Mouse (Mus musculus) intestine, postnatal 0 days (tissue): ENCODE results near the gene Prickle3. TPM values are rescaled to one million over a fixed set of nuclear protein-coding genes. Genes with fewer than 3 reads are reported as not detected.

ENCODE experiments used
- ATAC-seq: fragments of 200-750 bp; cut with Nextera tagmentation; 2 replicates; pipeline ENCODE4 v1.8.0; 2017; ENCODE audit warnings: mild to moderate bottlenecking, moderate TSS enrichment, moderate library complexity
- H3K27ac ChIP-seq: fragments of 300-500 bp; sonication (generic); 2 replicates; pipeline ENCODE4 v1.5.1; 2014; ENCODE audit warnings: mild to moderate bottlenecking, low read depth, low read length, moderate library complexity
- H3K27me3 ChIP-seq: fragments of 300-500 bp; sonication (generic); replicated peaks from 2 replicates; pipeline ENCODE4 v1.6.1; 2014; ENCODE audit warnings: low read length, mixed read lengths; ENCODE audit not compliant: control insufficient read depth, insufficient read depth
- H3K36me3 ChIP-seq: fragments of 300-500 bp; sonication (generic); 2 replicates; pipeline ENCODE4 v1.6.1; 2014; ENCODE audit warnings: mild to moderate bottlenecking, moderate library complexity; ENCODE audit not compliant: control insufficient read depth, insufficient read depth
- H3K4me1 ChIP-seq: fragments of 300-500 bp; sonication (generic); replicated peaks from 2 replicates; pipeline ENCODE4 v1.6.1; 2014; ENCODE audit warnings: antibody characterized with exemption, low read length, mixed read lengths; ENCODE audit not compliant: control insufficient read depth, insufficient read depth
- H3K4me2 ChIP-seq: fragments of 300-500 bp; sonication (generic); replicated peaks from 2 replicates; pipeline ENCODE4 v1.6.1; 2014; ENCODE audit warnings: low read depth, mild to moderate bottlenecking, moderate library complexity
- H3K4me3 ChIP-seq: fragments of 300-500 bp; sonication (generic); 2 replicates; pipeline ENCODE4 v1.5.1; 2014; ENCODE audit warnings: low read depth, low read length
- H3K9ac ChIP-seq: fragments of 300-500 bp; sonication (generic); 2 replicates; pipeline ENCODE4 v1.6.1; 2014; ENCODE audit warnings: mild to moderate bottlenecking, low read depth, low read length
- H3K9me3 ChIP-seq: fragments of 300-500 bp; sonication (generic); 2 replicates; pipeline ENCODE4 v1.6.1; 2016; ENCODE audit warnings: mixed run types; ENCODE audit not compliant: control insufficient read depth
- CTCF ChIP-seq: sonication (generic); IDR thresholded peaks from 2 replicates; pipeline ENCODE4 v1.5.1; 2016; ENCODE audit warnings: low read depth, mild to moderate bottlenecking, control low read depth, antibody characterized with exemption, moderate library complexity
- WGBS: fragments of 180-500 bp; shearing (Covaris S2); extraction: QIAGEN DNeasy Blood & Tissue Kit; methylation state at CpG from one replicate; pipeline ENCODE4 v1.1.7; 2014; 5-methylcytosine and 5-hydroxymethylcytosine counted together
- polyA plus RNA-seq: library from polyadenylated mRNA; unstranded; fragments of >200 nt; fragmentation: Nextera tagmentation; extraction: Ambion mirVana; gene quantifications from 2 replicates; pipeline ENCODE4 v1.2.1, GENCODE M21; 2015

The Prickle3 gene
- polyA plus RNA-seq, 1 experiment from 2014 or later: 3.4 TPM

DNA sequence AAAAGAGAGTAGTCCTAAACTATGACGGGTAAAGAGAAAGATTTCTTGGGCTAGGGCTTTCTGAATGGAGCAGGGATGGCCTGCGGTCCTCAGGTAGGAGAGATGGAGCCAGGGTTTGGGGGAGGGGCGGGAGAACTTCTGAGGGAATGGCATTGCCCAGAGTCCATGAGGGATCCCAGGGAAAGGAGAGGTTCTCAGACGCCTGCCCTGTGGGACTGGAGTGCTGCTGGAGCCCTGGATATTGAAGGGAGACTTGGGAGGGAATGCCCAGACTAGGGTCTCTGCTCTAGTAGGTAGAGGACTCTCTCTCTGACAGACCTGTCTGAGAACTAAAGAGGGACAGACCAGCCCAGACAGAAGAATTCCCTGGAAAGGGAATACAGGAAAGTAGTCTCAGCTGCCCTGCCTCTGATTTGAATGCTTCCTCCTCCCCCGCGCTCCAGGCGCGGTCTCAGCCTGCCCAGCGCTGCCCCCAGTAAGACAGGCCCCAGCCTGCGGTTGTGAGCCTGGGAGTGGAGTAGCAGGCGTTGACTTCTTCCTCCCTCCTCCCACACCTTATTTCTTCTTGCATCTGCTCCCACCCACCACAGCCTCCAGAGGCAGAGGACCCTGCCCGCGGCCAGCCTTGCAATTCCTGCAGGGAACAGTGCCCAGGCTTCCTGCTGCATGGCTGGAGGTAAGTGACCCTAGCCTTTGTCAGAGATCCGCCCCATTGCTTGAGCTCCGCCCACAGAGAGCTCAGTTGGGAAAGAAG lies 1.1 kb downstream of the Prickle3 start:
- 27% methylated on average over 15 of the region's 15 CpGs for WGBS
- H3K27ac ChIP-seq: peak overlapping the region; percentile 50; the same call in 1 of the 2 replicates
- no peaks in the 10 kb centered on the region for H3K9me3 ChIP-seq
- peak; percentile 79 for ATAC-seq
- no peaks in the 10 kb centered on the region for H3K4me1 ChIP-seq
- H3K4me3 ChIP-seq: peak overlapping the region; percentile 46
- peak overlapping the region; percentile 66 for H3K4me2 ChIP-seq
- H3K9ac ChIP-seq: peak overlapping the region; percentile 37; the same call in 1 of the 2 replicates
- no peak for TF ChIP-seq CTCF
- no peaks in the 10 kb centered on the region for H3K36me3 ChIP-seq
- H3K27me3 ChIP-seq: no peaks in the 10 kb centered on the region

DNA sequence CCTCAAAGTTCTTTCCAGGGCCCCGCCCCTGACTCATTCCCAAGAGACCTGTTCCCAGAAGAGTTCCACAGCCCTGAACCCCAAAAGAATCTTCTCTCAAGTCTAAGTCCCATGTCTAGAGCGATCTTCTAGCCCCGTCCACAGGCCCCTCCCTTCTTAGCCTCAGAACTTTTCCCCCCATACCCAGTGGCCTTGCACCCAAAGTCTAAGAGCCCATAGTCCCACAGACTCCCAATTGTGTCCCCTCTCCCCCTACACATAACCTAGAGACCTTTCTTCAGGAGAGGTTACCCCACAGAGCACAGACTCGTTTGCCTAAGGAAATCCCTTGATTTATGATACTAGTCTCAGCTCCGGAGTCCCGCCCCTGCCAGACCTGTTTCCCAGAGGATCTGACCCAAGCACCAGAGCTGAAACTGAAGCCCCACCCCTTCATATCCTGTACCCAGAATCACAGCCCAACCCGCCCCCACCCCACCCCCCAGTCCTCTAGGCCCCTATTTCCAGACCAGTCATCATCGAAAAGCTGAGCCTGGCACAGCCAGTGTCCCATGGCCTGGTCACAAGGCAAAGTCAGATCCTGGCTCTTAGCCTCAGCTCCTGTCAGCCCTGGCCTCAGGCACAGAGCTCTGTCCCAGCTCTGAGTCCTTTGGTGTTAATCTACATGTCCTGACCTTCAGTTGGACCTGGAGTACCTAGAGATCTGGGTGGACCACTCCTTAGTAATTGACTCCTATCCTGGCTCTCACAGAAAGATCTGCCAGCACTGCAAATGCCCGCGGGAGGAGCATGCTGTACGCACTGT lies 1.9 kb downstream of the Prickle3 start:
- WGBS: 38% methylated on average over 11 of the region's 11 CpGs
- TF ChIP-seq CTCF: no peak

DNA sequence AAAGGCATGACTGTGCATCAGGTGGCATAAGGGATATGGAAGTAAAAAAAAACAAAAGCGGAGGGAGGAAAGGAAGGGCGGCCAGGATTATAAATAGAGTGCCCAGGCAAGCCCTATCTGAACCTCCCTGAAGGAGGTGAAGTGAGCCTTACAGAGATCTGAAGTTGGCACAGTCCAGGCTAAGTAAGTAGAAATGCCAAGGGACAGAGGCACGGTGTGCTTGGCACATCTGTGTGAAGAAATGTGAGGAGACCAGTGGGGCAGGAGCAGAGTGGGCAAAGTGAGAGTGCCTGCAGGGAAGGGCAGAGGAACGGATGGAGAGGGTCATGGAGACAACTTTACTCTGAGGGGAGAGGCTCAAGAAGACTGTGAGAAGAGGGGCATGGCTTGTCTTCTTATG lies 4.0 kb downstream of the Prickle3 start:
- ATAC-seq: no peak
- WGBS: 78% methylated on average over 4 of the region's 4 CpGs
- Histone ChIP-seq H3K27ac (no peak overlapping the region), H3K4me1 (no peaks in the 10 kb centered on the region), H3K27me3 (no peaks in the 10 kb centered on the region), H3K4me3 (no peak overlapping the region), H3K4me2 (no peak overlapping the region), H3K9me3 (no peaks in the 10 kb centered on the region), H3K36me3 (peaks cover 3% of the 10 kb centered on the region; the same call in 1 of the 2 replicates), H3K9ac (no peak overlapping the region)
- no peak for TF ChIP-seq CTCF

More for the DNA sequence above, 1.9 kb downstream of the Prickle3 start:
- Histone ChIP-seq H3K4me1 (no peaks in the 10 kb centered on the region), H3K9me3 (no peaks in the 10 kb centered on the region), H3K36me3 (no peaks in the 10 kb centered on the region), H3K27me3 (no peaks in the 10 kb centered on the region), H3K4me2 (peak overlapping the region; percentile 66), H3K4me3 (peak overlapping the region; percentile 46), H3K27ac (peak overlapping the region; percentile 50; the same call in 1 of the 2 replicates), H3K9ac (peak overlapping the region; percentile 37; the same call in 1 of the 2 replicates)
- peak; percentile 53 for ATAC-seq

DNA sequence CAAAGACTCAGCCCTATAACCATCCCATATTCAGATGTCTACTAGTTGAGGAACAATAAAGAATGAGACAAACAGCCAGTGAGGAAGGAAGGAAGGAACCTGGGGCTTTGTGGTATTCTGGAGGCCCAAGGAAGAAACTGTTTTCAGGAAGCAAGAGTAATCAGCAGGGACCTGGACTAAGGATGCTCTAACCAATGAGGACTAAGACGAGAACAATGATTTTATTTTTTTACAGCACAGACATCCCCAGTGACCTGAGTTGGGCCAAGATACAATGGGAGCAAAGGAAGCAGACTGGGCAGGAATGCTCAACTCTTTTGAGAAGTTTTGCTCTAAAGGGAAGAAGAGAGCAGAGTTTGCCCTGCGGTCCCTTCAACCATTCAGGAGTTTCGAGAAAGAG lies 5.9 kb downstream of the Prickle3 start:
- peaks cover 13% of the 10 kb centered on the region; the same call in 1 of the 2 replicates for H3K36me3 ChIP-seq
- 68% methylated on average over 3 of the region's 3 CpGs for WGBS
- H3K27me3 ChIP-seq: no peaks in the 10 kb centered on the region
- no peak overlapping the region for H3K27ac ChIP-seq
- H3K9me3 ChIP-seq: no peaks in the 10 kb centered on the region
- ATAC-seq: no peak
- H3K4me2 ChIP-seq: no peak overlapping the region
- no peak overlapping the region for H3K4me3 ChIP-seq
- TF ChIP-seq CTCF: no peak
- H3K4me1 ChIP-seq: no peaks in the 10 kb centered on the region
- H3K9ac ChIP-seq: no peak overlapping the region

DNA sequence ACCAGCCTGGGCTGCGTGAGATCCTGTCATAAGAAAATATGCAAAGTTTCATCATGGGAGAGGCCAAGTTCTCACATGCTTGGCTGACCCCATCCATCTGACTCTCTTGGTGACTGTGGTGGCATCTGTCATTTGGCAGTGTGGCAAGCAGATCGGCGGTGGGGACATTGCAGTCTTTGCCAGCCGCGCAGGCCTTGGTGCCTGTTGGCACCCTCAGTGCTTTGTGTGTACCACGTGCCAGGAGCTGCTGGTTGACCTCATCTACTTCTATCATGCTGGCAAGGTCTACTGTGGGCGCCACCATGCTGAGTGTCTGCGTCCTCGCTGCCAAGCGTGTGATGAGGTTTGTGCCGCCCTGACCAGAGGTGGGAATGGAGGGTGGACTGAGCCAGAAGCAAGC lies 7.7 kb downstream of the Prickle3 start:
- no peak overlapping the region for H3K4me2 ChIP-seq
- no peaks in the 10 kb centered on the region for H3K9me3 ChIP-seq
- no peak overlapping the region for H3K9ac ChIP-seq
- peaks cover 13% of the 10 kb centered on the region; the same call in 1 of the 2 replicates for H3K36me3 ChIP-seq
- no peak overlapping the region for H3K27ac ChIP-seq
- no peaks in the 10 kb centered on the region for H3K4me1 ChIP-seq
- no peak for TF ChIP-seq CTCF
- 86% methylated on average over 11 of the region's 11 CpGs for WGBS
- ATAC-seq: no peak
- H3K27me3 ChIP-seq: no peaks in the 10 kb centered on the region
- no peak overlapping the region for H3K4me3 ChIP-seq

DNA sequence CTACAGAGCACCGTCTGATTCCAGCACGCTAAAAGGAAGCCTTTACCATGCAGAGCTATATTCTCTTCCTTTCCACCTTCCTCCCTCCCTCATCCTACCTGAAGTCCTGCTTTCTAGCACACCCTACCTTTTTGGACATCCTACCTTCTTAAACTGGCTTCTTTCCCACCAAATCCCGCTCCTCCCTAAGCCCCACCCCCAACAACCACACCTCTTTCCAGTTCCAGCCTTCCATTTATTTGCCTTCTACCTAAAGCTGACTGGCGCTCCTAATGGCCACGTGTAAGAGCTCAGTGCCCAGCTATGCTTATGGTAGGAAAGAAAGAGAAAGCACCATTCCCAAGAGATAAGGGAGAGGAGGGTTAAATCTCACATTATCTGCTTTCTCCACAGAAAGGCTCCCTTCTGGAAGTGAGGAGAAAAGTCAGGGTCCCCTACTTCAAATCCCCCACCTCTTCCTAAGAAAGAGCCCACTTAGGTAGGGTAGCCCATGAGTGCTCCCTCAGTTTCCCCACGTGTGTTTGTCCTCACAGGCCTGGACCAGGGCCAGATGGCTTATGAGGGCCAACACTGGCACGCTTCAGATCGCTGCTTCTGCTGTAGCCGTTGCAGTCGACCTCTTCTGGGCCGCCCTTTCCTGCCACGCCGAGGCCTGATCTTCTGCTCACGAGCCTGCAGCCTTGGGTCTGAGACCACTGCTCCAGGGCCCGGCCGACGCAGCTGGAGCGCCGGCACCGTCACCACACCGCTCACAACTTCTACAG lies 8.9 kb downstream of the Prickle3 start:
- TF ChIP-seq CTCF: no peak
- Histone ChIP-seq H3K27me3 (no peaks in the 10 kb centered on the region), H3K4me1 (no peaks in the 10 kb centered on the region), H3K9me3 (no peaks in the 10 kb centered on the region), H3K4me2 (no peak overlapping the region), H3K4me3 (no peak overlapping the region), H3K36me3 (peaks cover 13% of the 10 kb centered on the region; the same call in 1 of the 2 replicates), H3K9ac (no peak overlapping the region), H3K27ac (no peak overlapping the region)
- WGBS: 71% methylated on average over 21 of the region's 21 CpGs
- no peak for ATAC-seq
